Mouse (Mus musculus): Measurements from ENCODE around the gene Abcd2. TPM values are rescaled to one million over a fixed set of nuclear protein-coding genes. Genes with fewer than 3 reads are reported as not detected.

The Abcd2 gene
- polyA plus RNA-seq (2012; rRNA removed), result 1.8 and 2.3 TPM in 2 replicates

- Histone ChIP-seq H3K27ac (ENCODE audit: control insufficient read depth, insufficient read depth, low read length) (no peak within 1 kb of the TSS), H3K4me3 (ENCODE audit: control insufficient read depth, insufficient read depth, low read length) (peak within 1 kb of the TSS; percentile 21; the same call in 1 of the 2 replicates), H3K27me3 (ENCODE audit: control insufficient read depth, insufficient read depth, low read length) (0 out of 2 replicates have a peak, but pooled peaks cover 2% of the 10 kb centered on the region), H3K4me1 (replicated peaks; ENCODE audit: control insufficient read depth, insufficient read depth, low read length) (no peaks in the 10 kb centered on the region), H3K36me3 (ENCODE audit: control insufficient read depth, insufficient read depth, low read length) (no peaks in the 10 kb centered on the region)
- peak; percentile 14 for DNase-seq
- 1% methylated on average over 22 of the region's 22 CpGs for WGBS
- TF ChIP-seq CTCF (IDR thresholded peaks at IDR 0.05; ENCODE audit: borderline replicate concordance, control insufficient read depth, extremely low read depth, insufficient read depth, low read length, poor library complexity) (no peak), POLR2A (IDR thresholded peaks at IDR 0.05; ENCODE audit: control insufficient read depth, extremely low read depth, insufficient read depth, low read length, poor library complexity) (no peak)
Observed at GRCm38 (mm10) chr15:91191412-91192222, at the start of gene Abcd2. Gene Abcd2 (minus strand): TSS chr15:91191799.

- H3K27me3 ChIP-seq (ENCODE audit: control insufficient read depth, insufficient read depth, low read length), result no peaks in the 10 kb centered on the region
- TF ChIP-seq CTCF (IDR thresholded peaks at IDR 0.05; ENCODE audit: borderline replicate concordance, control insufficient read depth, extremely low read depth, insufficient read depth, low read length, poor library complexity) (no peak), POLR2A (IDR thresholded peaks at IDR 0.05; ENCODE audit: control insufficient read depth, extremely low read depth, insufficient read depth, low read length, poor library complexity) (no peak)
- WGBS, result 90% methylated on average over 3 of the region's 3 CpGs
Observed at GRCm38 (mm10) chr15:91240683-91241335, 49.2 kb upstream of the Abcd2 start.

GRCm38 (mm10) chr15:91237294-91237693, 45.7 kb upstream of the Abcd2 start:
- DNase-seq, result no peak
- no peaks in the 10 kb centered on the region for H3K4me1 ChIP-seq (replicated peaks; ENCODE audit: control insufficient read depth, insufficient read depth, low read length)
- no peaks in the 10 kb centered on the region for H3K36me3 ChIP-seq (ENCODE audit: control insufficient read depth, insufficient read depth, low read length)
- H3K4me3 ChIP-seq (ENCODE audit: control insufficient read depth, insufficient read depth, low read length), result no peak overlapping the region
- no peak overlapping the region for H3K27ac ChIP-seq (ENCODE audit: control insufficient read depth, insufficient read depth, low read length)
- H3K27me3 ChIP-seq (ENCODE audit: control insufficient read depth, insufficient read depth, low read length), result no peaks in the 10 kb centered on the region
- no peak for TF ChIP-seq POLR2A (IDR thresholded peaks at IDR 0.05; ENCODE audit: control insufficient read depth, extremely low read depth, insufficient read depth, low read length, poor library complexity)
- TF ChIP-seq CTCF (IDR thresholded peaks at IDR 0.05; ENCODE audit: borderline replicate concordance, control insufficient read depth, extremely low read depth, insufficient read depth, low read length, poor library complexity), result no peak
- WGBS, result 17% methylated on average over 5 of the region's 5 CpGs

More at GRCm38 (mm10) chr15:91240683-91241335, 49.2 kb upstream of the Abcd2 start:
- no peak for DNase-seq
- Histone ChIP-seq H3K27ac (ENCODE audit: control insufficient read depth, insufficient read depth, low read length) (no peak overlapping the region), H3K4me1 (replicated peaks; ENCODE audit: control insufficient read depth, insufficient read depth, low read length) (no peaks in the 10 kb centered on the region), H3K36me3 (ENCODE audit: control insufficient read depth, insufficient read depth, low read length) (no peaks in the 10 kb centered on the region), H3K4me3 (ENCODE audit: control insufficient read depth, insufficient read depth, low read length) (no peak overlapping the region)

GRCm38 (mm10) chr15:91206518-91206917, 14.9 kb upstream of the Abcd2 start:
- Histone ChIP-seq H3K27me3 (ENCODE audit: control insufficient read depth, insufficient read depth, low read length) (no peaks in the 10 kb centered on the region), H3K27ac (ENCODE audit: control insufficient read depth, insufficient read depth, low read length) (no peak overlapping the region), H3K36me3 (ENCODE audit: control insufficient read depth, insufficient read depth, low read length) (no peaks in the 10 kb centered on the region), H3K4me1 (replicated peaks; ENCODE audit: control insufficient read depth, insufficient read depth, low read length) (no peaks in the 10 kb centered on the region), H3K4me3 (ENCODE audit: control insufficient read depth, insufficient read depth, low read length) (no peak overlapping the region)
- TF ChIP-seq POLR2A (IDR thresholded peaks at IDR 0.05; ENCODE audit: control insufficient read depth, extremely low read depth, insufficient read depth, low read length, poor library complexity) (no peak), CTCF (IDR thresholded peaks at IDR 0.05; ENCODE audit: borderline replicate concordance, control insufficient read depth, extremely low read depth, insufficient read depth, low read length, poor library complexity) (no peak)
- no peak for DNase-seq
- 96% methylated on average over 5 of the region's 5 CpGs for WGBS

GRCm38 (mm10) chr15:91203521-91203920, 11.9 kb upstream of the Abcd2 start:
- H3K4me1 ChIP-seq (replicated peaks; ENCODE audit: control insufficient read depth, insufficient read depth, low read length), result no peaks in the 10 kb centered on the region
- no peaks in the 10 kb centered on the region for H3K36me3 ChIP-seq (ENCODE audit: control insufficient read depth, insufficient read depth, low read length)
- 95% methylated on average over 3 of the region's 3 CpGs for WGBS
- H3K27me3 ChIP-seq (ENCODE audit: control insufficient read depth, insufficient read depth, low read length), result no peaks in the 10 kb centered on the region
- no peak overlapping the region for H3K4me3 ChIP-seq (ENCODE audit: control insufficient read depth, insufficient read depth, low read length)
- H3K27ac ChIP-seq (ENCODE audit: control insufficient read depth, insufficient read depth, low read length), result no peak overlapping the region
- TF ChIP-seq POLR2A (IDR thresholded peaks at IDR 0.05; ENCODE audit: control insufficient read depth, extremely low read depth, insufficient read depth, low read length, poor library complexity) (no peak), CTCF (IDR thresholded peaks at IDR 0.05; ENCODE audit: borderline replicate concordance, control insufficient read depth, extremely low read depth, insufficient read depth, low read length, poor library complexity) (no peak)
- DNase-seq, result no peak

GRCm38 (mm10) chr15:91202486-91202885, 10.9 kb upstream of the Abcd2 start:
- DNase-seq, result no peak
- Histone ChIP-seq H3K27me3 (ENCODE audit: control insufficient read depth, insufficient read depth, low read length) (no peaks in the 10 kb centered on the region), H3K27ac (ENCODE audit: control insufficient read depth, insufficient read depth, low read length) (no peak overlapping the region), H3K36me3 (ENCODE audit: control insufficient read depth, insufficient read depth, low read length) (no peaks in the 10 kb centered on the region), H3K4me1 (replicated peaks; ENCODE audit: control insufficient read depth, insufficient read depth, low read length) (no peaks in the 10 kb centered on the region), H3K4me3 (ENCODE audit: control insufficient read depth, insufficient read depth, low read length) (no peak overlapping the region)
- WGBS, result 100% methylated on average over 1 of the region's 1 CpGs
- no peak for TF ChIP-seq POLR2A (IDR thresholded peaks at IDR 0.05; ENCODE audit: control insufficient read depth, extremely low read depth, insufficient read depth, low read length, poor library complexity)
- no peak for TF ChIP-seq CTCF (IDR thresholded peaks at IDR 0.05; ENCODE audit: borderline replicate concordance, control insufficient read depth, extremely low read depth, insufficient read depth, low read length, poor library complexity)
